Mouse (Mus musculus) B cell, adult 67 days (primary cell): ENCODE data around the gene Cyp2d26. TPM values are rescaled to one million over a fixed set of nuclear protein-coding genes. Genes with fewer than 3 reads are reported as not detected.

ENCODE experiments used
- total RNA-seq, 2 experiments: library from RNA; stranded (reverse); gene quantifications; 4 replicates each; pipeline ENCODE4 v1.2.4; 2023

The Cyp2d26 gene
- 1 to 10 TPM in 1 of 2 experiments, under 1 TPM in 1; 0.41 to 2.0 TPM for total RNA-seq

DNA sequence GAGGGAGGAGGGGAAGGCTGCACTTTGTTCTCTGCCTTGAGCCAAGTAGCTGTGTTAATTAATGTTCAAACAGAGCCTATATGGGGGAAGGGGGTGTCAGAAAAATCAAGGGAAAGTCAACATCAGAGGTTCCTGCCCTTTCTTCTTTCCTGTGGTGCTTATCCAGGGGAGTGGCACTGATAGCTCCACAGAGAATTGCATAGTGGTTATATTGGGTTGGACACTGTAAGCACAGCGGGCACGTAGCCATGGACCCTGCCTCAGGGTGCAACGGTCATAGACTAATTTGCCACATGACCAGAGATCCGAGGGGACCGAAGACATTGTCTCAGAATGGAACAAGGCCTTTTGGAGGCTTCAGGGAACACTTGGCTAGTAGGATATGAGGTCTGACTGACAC is at the start of gene Cyp2d26:
TSS of gene Cyp2d26 (minus strand) at position 18 of the 400 bp plus-strand sequence.

DNA sequence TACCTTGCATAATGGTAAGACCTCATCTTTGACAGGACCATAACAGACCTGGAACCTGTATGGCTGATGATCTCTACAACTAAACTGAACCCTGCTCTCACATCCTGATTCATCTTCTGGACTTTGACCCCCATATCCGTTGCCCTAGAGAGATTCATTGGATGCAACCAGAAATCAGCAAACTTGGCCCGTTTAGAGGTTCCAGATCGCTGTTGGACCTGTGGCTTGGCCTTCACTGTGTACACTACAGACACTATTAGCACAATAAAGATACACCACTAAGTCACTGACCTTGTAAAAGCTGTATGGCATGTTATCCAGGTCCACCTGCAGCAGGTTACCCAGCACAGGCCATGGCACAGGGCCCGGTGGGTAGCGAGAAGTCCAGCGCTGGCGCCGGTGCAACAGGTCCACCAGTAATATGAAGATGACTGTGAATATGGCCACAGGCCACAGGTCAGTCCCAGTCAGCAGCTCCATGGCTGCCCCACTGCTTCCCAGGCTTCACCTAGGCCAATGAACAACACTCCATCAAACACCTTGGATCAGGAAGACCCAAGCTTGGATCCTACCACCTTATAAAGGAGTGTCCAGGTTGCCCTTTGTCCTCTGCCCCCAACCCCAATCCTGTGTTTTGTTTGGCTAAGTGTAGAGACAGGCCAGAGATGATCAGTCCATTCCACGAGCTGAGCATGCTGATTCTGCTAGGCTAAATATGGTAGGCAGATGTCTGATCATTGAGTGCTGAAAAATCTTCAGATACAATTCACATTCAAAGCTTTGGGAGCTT is 30.3 kb downstream of the Cyp2d26 start, which contains the start of gene Cyp2d40:
TSS of gene Cyp2d40 (minus strand) at position 553 of the 790 bp plus-strand sequence.

Other genes starting within 250 kb of the Cyp2d26 start
- gene Cyp2d12, start 239.2 kb downstream of the Cyp2d26 start, total RNA-seq = not detected
- not detected for gene Cyp2d34, start 173.3 kb downstream of the Cyp2d26 start, total RNA-seq
- not detected for gene Cyp2d40, start 30.1 kb downstream of the Cyp2d26 start, total RNA-seq
- 100 to 1,000 TPM; 142 to 146 TPM for gene Tcf20, start 193.6 kb upstream of the Cyp2d26 start, total RNA-seq
- 10 to 100 TPM; 35.7 to 41.6 TPM for gene Nfam1, start 239.0 kb upstream of the Cyp2d26 start, total RNA-seq